Mouse (Mus musculus): ENCODE data around the gene Serp1.

Serp1 gene

DNA sequence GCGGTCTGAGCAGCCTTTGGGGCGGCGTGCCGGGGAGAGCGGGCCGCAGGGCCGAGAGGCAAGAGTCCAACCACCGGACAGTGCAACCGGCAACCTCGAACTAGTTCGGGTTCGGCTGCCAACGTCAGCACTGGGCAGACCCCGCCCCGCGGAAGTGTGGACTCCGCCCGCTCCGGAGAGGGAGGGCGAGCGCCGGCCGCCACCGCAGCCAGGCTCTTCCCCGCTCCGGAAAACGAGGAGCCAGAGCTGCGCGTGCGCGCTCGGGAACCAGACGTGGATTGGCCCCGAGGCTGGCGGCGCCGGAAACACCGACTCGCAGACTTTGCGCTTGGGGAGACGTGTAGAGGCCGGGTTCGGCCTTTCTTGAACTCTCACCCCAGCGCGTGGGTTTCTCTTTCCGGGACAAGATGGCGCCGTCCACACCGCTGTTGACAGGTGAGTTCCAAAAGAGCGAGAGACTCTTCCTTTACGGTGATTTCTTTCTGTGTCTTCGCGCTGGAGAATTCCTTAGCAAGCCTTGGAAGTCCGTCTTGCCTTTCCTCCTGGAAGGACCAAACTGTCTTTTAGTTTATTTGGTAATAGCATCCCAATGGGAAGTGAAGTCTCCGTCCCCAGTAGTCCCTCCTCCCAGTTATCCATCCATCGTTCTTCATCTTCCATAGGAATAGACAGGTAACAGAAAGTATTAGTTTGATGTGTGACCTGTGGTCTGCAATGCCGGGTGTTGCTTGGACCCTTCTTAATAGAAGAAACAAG, at the start of gene Serp1, which contains the start of gene Eif2a:
Serp1 (minus strand) TSS at position 241 of the 756 bp plus-strand sequence.
Eif2a (plus strand) TSS at position 170 of the 756 bp plus-strand sequence.
- DNase-seq (ENCODE audit: low spot score) = peak; percentile 96

DNA sequence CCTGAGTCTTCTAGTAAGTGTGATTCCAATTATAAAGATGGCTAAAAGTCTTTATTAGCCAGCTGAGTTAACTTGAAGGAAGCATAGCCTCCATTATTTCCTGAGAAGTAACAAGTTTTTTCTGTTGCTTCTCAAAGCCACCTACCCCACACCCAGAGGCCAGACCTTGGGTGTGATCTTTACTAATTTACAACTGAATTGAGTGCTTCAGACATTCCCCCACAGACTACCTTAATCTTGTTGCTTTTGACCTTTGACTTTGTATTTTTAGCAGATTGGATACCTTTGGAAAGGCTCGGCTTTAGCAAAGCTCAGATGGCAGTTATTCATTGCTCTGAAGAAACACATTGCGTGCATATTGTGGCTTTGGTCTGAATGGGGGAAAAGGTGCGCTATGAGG, 45.1 kb upstream of the Serp1 start:
- DNase-seq (ENCODE audit: low spot score) = no peak

DNA sequence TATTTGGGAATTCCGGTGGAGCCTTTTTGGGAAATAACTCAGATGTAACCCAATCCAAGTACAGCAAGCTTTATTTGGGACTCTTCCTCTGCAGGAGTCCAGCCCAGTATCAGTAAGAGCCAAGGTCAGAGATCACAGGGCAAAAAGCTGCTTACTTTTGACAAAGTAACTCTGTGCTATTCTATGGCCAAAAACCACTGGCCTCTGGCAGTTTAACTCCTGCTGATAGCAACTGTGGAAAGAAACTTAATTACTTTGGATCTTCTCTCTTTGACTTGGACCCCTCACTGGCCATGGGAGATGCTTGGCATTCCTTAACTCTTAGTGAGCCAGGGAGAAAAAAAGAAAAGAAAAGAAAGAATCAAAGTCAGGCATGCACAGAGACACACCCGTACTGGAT, 35.7 kb upstream of the Serp1 start:
- no peak for DNase-seq (ENCODE audit: low spot score)

DNA sequence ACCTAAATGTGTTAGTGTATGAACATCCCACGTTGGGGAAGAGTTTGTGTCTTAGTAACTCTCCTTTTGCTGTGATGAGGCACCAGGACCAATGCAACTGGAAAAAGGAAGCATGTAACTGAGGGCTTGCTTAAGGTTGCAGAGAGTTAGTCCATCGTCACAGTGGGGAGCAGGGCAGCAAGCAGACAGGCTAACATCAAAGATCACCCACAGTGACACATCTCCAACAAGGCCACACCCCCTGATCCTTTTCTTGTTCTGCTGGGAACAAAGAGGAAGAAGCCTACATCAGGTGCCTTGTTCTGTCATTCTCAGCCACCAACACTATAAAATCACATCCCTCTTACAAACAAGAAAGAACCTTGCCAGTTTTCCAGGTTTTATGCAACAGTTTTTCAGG, 34.2 kb upstream of the Serp1 start:
- DNase-seq (ENCODE audit: low spot score) = no peak

DNA sequence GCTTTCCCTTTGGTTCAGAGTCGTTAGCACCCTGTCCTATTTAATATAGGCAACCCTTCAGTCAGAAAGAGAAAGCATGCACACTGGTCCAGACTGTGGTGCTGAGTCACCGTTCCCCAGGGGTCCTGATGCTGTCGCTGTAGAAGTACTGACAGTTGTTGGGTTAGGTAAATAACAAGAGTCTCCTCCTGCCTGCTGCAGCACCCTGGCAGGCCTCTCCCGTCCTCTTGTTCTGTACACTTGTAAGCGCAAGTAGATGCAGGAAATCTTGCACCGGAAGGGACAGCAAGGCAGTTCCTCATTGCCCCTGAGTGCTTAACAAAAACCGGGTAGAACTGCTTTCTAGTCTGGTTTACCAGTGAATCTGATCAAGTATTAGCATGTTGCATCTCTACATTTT, 31.0 kb upstream of the Serp1 start:
- no peak for DNase-seq (ENCODE audit: low spot score)

DNA sequence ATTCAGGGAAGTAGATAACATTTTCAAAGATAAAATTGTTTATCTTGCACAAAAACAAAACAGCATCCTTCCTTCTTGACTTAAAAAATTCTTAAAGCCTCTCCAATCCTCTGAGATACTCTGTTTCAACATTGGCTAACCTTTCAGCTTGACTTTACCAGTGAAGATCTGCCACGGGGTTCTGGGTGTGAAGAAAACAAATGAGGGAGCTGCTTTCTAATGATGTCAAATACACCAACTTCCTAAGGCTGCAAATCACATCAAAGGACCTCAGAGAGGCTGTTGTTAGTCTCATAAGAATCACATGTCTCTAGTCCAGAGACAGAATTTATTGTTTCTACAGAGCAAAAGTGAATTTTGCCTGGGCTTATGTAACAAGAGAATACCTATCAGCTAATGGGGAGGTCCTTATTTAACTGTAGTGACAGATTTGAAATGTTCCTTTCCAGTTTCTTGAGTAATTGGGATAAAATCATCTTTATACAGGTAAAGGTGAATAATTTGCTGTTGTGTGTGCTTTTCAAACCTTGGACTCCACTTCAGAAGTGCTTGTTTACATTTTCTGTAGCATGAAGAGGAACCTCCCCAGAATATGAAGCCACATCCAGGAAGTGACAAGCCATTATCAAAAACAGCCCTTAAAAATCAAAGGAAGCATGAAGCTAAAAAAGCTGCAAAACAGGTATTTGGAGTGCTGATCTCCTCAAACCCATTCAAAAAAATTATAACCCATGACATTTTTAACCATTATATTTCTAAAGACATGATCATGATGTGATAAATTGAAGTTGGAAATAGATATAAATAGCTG, 26.5 kb upstream of the Serp1 start:
- no peak for DNase-seq (ENCODE audit: low spot score)

DNA sequence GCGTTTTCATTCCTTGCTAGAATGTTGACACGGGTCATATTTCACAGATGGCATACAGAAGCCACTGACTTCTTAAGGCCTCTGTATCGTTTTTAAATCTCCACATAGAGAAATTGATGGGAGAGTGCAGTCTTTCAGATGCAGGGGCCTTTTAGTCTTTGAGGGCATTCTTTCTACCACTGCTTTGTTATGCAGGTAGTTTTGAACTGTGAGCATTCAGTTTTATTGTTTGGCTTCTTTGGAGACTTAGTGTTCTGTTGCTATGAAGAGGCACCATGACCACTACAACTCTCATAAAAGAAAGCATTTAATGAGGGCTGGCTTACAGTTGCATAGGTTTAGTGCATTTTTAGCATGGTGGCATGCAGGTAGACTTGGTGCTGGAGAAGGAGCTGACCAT, 10.9 kb upstream of the Serp1 start:
- DNase-seq (ENCODE audit: low spot score) = no peak

DNA sequence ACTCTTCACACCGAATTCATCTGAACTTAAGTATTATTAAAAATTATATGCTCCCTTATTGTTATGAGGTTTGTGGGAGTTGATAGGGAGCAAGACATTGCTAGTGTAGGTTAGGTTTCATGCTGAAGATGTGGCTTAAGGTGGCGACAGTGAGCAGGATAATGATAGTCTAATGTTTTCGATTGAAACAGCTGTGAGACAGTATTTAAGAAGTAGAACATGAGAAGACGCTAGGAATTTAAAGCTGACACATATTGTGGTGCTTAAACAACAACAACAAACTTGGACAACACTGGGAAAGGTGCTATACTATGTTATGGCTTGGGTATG, 681 bp upstream of the Serp1 start:
- DNase-seq (ENCODE audit: low spot score) = no peak

DNA sequence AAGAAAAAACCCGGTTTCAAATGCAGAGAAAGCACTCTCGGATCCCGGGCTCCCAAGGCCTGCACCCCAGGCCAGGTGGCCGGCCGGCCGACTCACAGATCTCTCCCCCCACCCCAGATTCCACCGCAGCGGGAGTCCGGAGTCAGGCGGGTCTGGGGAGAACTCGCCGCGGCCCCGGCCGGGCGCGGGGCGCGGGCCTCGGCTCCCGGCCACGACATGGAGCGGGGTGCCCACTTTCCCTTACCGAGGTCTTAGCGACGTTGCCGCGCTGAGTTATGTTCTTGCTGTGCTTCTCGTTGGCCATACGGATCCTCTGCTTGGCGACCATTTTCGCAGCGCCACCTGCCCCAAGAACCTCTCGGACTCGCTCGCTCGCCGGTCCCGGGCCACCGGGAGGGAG, 526 bp downstream of the Serp1 start:
- no peak for DNase-seq (ENCODE audit: low spot score)

DNA sequence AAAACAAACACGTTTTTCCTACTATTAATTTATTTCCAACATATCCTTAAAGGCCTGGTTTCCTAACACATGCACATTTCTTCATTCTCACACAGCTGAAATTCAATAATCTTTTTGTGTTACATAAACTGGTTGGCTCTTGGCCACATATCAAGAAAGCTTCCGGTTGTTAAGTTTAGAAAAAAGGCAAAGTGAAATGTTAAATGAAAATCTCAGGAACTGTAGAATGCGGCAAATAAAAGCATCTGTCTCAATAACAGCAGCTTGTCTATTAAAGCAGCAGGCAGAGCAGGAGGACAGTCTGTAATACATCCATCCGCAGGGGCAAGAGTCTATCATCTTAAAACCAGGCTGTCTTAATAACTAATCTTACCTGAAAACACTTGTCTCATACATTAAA, 1.4 kb downstream of the Serp1 start:
- DNase-seq (ENCODE audit: low spot score) = no peak

DNA sequence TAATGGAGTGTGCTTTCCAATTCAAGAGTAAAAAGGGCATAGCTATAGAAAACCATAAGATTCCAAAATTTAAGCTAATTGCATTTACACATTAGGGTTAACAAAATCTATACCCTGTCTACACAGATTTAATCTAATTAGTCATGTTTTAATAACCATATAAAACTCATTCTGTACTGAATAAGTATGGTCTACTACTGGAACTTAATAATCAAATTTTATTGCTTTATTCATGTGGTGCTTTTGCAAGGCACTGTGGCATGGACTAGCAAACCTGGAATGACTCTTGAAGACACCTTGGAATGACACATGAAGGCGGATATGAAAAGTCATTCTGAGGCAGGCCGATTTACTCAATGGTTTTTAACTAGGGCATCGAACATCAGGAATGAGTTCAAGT, 2.3 kb downstream of the Serp1 start:
- no peak for DNase-seq (ENCODE audit: low spot score)

DNA sequence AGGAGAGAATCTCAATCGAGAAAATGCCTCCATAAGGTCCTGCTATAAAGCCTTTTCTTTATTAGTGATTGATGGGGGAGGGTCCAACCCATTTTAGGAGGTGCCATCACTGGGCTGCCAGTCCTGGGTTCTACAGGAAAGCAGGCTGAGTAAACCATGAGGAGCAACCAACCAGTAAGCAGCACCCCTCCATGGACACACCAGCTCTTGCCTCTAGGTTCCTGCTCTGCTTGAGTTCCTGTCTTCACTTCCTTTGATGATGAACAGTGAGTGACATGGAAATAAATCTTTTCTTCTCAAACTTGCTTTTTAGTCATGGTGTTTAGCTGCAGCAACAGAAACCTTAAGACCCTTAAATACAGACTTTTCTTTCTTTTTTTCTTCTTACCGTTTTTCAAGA, 4.3 kb downstream of the Serp1 start:
- no peak for DNase-seq (ENCODE audit: low spot score)

DNA sequence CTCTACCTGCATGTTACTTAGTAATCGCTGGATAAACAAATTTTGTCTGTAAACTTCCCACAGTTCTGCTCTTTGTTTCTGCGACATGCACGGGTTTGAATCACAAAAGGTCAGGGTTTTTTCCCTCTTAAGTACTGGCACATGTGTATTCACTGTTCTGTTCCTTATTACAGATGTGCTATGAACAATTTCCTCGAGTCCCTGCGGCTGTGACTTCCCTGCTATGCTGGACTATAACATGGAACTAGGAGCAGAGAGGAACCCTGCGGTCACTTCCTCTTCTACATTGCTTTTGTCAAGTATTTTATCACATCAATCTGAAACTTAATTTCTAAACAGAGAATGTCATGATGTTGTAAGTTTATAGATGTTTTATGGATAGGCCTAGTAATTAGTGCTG, 5.4 kb downstream of the Serp1 start:
- DNase-seq (ENCODE audit: low spot score) = no peak

DNA sequence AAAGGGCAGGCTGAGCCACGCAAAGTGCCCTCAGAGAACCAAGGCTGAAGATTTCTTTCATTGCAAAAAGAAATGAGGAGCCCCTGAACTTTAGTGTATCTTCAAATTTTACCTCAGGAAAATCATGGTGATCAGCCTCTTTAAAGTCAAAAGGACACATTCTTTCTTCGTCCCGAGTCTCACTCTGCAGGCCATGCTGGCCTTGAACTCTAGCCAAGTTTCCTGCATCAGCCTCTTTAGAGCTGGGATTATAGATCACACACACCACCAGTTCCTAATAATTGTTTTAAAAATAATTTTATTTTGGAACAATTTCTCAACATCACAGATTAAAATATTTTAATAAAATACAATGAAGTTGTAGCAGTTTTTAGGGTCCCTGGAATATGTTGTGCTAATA, 6.2 kb downstream of the Serp1 start:
- no peak for DNase-seq (ENCODE audit: low spot score)

DNA sequence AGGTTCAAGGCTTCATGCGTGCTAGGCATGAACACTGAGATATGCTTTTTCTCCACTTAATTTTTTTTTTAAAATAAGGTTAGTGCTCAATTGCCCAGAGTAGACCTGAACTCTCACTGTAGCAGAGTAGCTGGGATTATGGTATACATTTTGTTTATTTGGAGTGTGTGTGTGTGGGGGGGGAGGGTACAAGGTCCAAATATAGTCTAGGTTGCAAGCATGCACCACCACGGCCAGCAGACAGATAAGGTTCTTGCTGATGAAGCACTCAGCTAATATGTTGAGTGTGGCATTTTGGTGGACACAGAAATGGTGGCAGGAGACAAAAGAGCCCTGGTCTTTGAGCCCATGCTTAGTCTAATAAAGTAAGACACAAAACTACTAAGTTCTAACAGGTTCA, 6.7 kb downstream of the Serp1 start:
- no peak for DNase-seq (ENCODE audit: low spot score)

DNA sequence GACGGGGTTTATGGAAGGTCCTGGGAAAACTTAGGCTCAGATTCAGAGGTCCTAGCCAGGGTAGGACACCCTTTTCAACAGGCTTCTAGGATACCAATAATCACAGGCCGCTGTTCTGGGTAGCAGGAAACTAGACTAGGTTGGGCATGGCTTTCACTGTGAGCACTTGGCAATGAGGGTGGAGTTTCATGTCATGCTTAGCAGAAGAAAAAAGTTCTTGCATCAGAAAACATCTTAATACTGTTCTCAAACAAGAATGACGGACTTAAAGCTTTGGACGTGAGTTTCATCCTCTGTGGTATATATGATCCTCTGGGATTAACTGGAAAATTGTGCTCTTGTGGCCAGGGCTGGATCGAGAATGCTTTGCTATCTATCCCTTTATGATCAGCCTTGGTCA, 7.9 kb downstream of the Serp1 start:
- DNase-seq (ENCODE audit: low spot score) = no peak

DNA sequence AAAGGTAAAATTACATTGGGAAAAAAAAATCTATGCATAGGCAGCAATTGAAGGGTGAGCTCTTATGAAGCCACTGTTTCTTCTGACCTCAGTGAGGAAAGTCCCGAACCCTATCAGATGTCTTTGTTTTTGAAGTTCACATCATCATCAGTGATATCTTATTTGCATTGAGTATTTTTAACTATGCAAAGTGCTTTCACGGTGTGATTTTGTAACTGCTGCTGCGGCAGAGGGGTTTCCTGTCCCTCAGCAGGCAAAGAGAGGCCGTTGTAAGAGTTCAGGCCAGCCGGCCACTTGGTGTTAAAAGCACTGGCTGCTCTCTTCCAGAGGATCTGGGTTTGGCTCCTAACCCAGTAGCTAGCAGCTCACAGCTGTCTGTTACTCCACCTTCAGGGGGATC, 8.4 kb downstream of the Serp1 start:
- no peak for DNase-seq (ENCODE audit: low spot score)

DNA sequence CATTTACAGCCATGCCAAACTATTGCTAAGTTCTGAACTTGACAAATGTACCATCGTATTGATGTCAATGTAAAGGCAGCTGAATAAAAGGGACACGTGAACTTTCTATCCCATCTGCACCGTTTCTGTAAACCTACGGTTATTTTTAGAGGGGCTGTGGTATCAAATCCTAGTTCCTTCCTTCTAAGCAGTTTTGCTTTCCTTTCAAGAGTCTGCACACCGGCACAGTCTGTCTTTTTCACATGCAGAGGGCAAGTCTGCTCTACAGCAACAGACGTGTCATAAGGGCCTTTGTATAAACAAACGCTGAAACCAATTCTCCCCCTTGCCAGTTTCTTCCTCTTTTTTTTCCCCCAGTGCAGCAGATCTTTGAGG, 9.1 kb downstream of the Serp1 start:
- no peak for DNase-seq (ENCODE audit: low spot score)

DNA sequence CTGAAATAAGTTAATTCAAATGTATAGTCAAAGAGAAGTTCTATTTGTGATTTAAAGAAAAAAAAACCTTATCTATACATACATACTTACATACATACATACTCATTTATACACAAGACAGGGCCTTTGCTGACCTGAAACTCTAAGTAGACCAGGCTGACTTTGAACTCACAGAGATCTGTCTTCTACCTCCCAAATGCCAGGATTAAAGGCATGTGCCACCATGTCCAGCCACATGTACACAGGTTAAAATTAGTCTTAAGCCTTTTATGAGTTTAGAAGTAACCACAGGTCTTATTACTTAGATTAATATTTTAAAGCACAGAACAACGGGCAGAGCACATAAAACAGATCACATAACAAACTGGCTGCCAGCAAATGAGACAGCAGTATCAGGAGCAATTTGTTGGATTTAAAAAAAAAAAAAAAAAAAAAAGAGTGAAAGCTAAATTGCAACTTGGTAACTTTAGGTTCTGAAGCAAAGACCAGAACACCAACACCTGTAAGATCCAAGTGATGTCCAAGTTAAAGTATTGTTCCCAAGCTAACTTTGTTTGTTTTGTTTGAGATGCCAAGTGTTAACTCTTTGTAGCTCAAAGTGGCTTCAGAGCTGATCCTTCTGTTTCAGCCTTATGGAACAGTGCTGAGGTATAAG, 9.6 kb downstream of the Serp1 start:
- DNase-seq (ENCODE audit: low spot score) = no peak

DNA sequence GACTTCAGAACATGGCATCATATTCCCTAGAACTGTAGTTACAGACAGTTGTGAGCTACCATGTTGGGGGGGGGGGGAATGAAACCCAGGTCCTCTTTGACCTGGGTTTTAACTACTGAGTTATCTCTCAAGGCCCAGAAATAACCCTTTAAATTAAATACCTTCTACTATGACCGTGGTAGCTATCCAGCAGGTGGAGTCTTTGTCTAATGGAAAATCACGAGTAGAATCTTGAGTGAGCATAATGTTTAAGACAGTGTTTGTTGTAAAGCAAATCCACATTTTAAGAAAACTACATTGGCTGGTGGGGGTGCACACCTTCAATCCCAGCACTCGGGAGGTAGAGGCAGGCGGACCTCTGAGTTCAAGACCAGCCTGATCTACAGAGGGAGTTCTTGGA, 12.2 kb downstream of the Serp1 start:
- DNase-seq (ENCODE audit: low spot score) = no peak

DNA sequence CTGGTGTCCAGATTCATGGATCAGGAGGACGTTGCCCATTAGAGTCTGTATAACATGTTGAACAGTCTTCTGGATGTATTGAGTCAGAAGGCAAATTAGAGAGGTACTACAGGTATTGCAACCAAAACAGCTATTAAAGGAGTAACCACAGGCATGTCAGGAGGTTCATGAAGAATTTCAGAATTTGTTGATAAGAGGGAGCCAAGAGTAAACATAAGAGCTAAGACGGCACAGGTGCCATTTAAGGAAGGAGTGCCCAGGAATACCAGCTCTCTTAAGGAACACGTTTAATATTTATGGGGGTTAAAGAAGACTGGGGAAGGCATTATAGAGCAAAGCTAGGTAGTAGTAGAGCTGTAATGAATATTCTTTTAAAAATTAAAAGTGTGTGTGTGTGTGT, 13.0 kb downstream of the Serp1 start:
- DNase-seq (ENCODE audit: low spot score) = no peak

DNA sequence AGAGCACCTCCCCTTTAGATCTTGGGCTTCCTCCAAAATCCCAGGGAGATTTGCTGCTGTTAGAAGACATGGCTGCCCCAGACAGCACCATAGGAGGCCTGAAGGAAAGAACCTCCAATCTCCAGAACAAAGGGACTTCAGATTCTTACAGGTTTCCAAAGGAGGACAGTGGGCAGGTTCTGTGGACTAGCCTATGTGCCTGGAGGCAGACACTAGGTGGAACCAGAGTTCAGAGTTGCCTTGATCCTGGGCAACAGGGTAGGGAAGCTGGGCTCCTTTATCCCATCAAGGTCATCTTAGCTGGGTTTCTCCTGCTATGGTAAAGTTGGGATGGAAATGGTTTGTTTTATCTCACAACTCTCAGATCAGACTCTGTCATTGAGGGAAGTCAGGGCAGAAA, 14.1 kb downstream of the Serp1 start:
- DNase-seq (ENCODE audit: low spot score) = peak; percentile 43

DNA sequence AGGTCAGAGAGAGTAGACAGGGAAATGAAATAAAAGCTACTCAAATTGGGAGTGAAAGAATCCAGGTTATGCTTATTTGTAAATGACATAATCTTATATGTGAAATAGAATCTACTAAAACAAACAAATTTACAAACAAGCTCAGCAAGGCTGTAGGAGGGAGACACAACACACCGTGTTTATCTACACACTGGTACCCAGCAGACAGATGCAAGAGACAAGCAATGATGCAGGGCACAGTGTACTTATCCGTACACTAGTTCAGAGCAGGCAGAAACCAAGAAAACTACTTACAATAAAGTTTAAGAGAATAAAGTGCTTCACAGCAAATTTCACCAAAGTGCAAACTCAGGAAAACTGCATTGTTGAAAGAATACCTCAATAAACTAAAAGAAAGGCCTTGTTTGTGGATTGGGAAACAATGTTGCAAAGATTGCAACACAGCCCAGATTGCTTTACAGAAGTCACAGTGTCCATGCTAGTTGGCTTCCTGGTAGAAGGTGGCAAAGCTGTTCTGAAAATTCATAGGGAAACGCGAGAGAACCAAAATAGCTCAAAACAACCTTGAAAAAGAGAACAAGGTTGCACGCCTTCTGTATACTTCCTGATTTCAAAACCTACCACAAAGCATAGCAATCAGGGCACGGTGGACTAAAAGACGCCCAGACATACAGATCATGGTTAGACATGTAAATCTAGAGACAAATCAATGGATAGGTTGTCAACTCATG, 17.5 kb downstream of the Serp1 start:
- DNase-seq (ENCODE audit: low spot score) = no peak
